Mouse (Mus musculus): ENCODE data around the gene Ints13. TPM values are rescaled to one million over a fixed set of nuclear protein-coding genes. Genes with fewer than 3 reads are reported as not detected.
"Not testable (repeated sequence)": the region's sequence is repeated elsewhere in the genome, so short reads cannot be mapped to it uniquely, and the experiment has no call there.

Gene Ints13
- total RNA-seq, 1 experiment: 69.2 TPM

- in situ Hi-C loops (cut with MboI; ENCODE audit: low sequenced_read_pairs in 2 of 2, unreplicated experiment in 2 of 2): no loop called here
- H3K27ac ChIP-seq (ENCODE audit: insufficient read depth, low read depth, low read length, poor library complexity, severe bottlenecking): no peak overlapping the region
- H3K4me3 ChIP-seq (ENCODE audit: insufficient read depth in 1 of 2, low read depth in 1 of 2, low read length in 2 of 2, poor library complexity in 1 of 2, severe bottlenecking in 1 of 2): no peak overlapping the region
- no peaks in the 10 kb centered on the region for H3K9me3 ChIP-seq (ENCODE audit: control insufficient read depth, insufficient read depth, low read depth, low read length)
- H3K36me3 ChIP-seq (ENCODE audit: control insufficient read depth, insufficient read depth, low read length, poor library complexity, severe bottlenecking): no peaks in the 10 kb centered on the region
- H3K4me1 ChIP-seq (ENCODE audit: control insufficient read depth in 2 of 2, insufficient read depth in 2 of 2, low read length in 2 of 2, poor library complexity in 1 of 2): peaks cover 0 to 1% of the 10 kb centered on the region in 2 experiments; a peak in 1 of 4 replicates
- TF ChIP-seq HCFC1 (IDR thresholded peaks at IDR 0.05; ENCODE audit: borderline replicate concordance, insufficient read depth, low read length): no peak
- no peak for TF ChIP-seq ZNF384 (IDR thresholded peaks at IDR 0.05; ENCODE audit: low read depth, low read length)
- TF ChIP-seq MAFK (IDR thresholded peaks at IDR 0.05; ENCODE audit: insufficient read depth, low read depth, low read length): no peak
- no peak for TF ChIP-seq ZC3H11A (IDR thresholded peaks at IDR 0.05; ENCODE audit: borderline replicate concordance, low read depth, low read length)
- TF ChIP-seq CHD2 (IDR thresholded peaks at IDR 0.05; ENCODE audit: low read depth, low read length): no peak
- no peak for DNase-seq (ENCODE audit: low read depth, low spot score)
- no peak overlapping the region for H3K9ac ChIP-seq (ENCODE audit: insufficient read depth, low read depth, low read length, poor library complexity, severe bottlenecking)
These were observed 5.6 kb downstream of the Ints13 start for GRCm38 (mm10) chr6:146572073-146572472.

- H3K36me3 ChIP-seq (ENCODE audit: control insufficient read depth, insufficient read depth, low read length, poor library complexity, severe bottlenecking); H3K4me1 ChIP-seq (ENCODE audit: control insufficient read depth in 2 of 2, insufficient read depth in 2 of 2, low read length in 2 of 2, poor library complexity in 1 of 2); in situ Hi-C loops (cut with MboI; ENCODE audit: low sequenced_read_pairs in 2 of 2, unreplicated experiment in 2 of 2); H3K9ac ChIP-seq (ENCODE audit: insufficient read depth, low read depth, low read length, poor library complexity, severe bottlenecking); H3K27ac ChIP-seq (ENCODE audit: insufficient read depth, low read depth, low read length, poor library complexity, severe bottlenecking); H3K4me3 ChIP-seq (ENCODE audit: insufficient read depth in 1 of 2, low read depth in 1 of 2, low read length in 2 of 2, poor library complexity in 1 of 2, severe bottlenecking in 1 of 2); H3K9me3 ChIP-seq (ENCODE audit: control insufficient read depth, insufficient read depth, low read depth, low read length); DNase-seq (ENCODE audit: low read depth, low spot score): not testable (repeated sequence)
These were observed 15.2 kb downstream of the Ints13 start for GRCm38 (mm10) chr6:146562461-146562860.

GRCm38 (mm10) chr6:146551326-146551725 lies 26.3 kb downstream of the Ints13 start:
- H3K27ac ChIP-seq (ENCODE audit: insufficient read depth, low read depth, low read length, poor library complexity, severe bottlenecking): no peak overlapping the region
- TF ChIP-seq ZNF384 (IDR thresholded peaks at IDR 0.05; ENCODE audit: low read depth, low read length) (no peak), HCFC1 (IDR thresholded peaks at IDR 0.05; ENCODE audit: borderline replicate concordance, insufficient read depth, low read length) (no peak), MAFK (IDR thresholded peaks at IDR 0.05; ENCODE audit: insufficient read depth, low read depth, low read length) (no peak), ZC3H11A (IDR thresholded peaks at IDR 0.05; ENCODE audit: borderline replicate concordance, low read depth, low read length) (no peak), CHD2 (IDR thresholded peaks at IDR 0.05; ENCODE audit: low read depth, low read length) (no peak)
- no peaks in the 10 kb centered on the region for H3K9me3 ChIP-seq (ENCODE audit: control insufficient read depth, insufficient read depth, low read depth, low read length)
- peaks cover 16% of the 10 kb centered on the region for H3K36me3 ChIP-seq (ENCODE audit: control insufficient read depth, insufficient read depth, low read length, poor library complexity, severe bottlenecking)
- H3K9ac ChIP-seq (ENCODE audit: insufficient read depth, low read depth, low read length, poor library complexity, severe bottlenecking): no peak overlapping the region
- in situ Hi-C loops (cut with MboI; ENCODE audit: low sequenced_read_pairs in 2 of 2, unreplicated experiment in 2 of 2): no loop called here
- H3K4me1 ChIP-seq (ENCODE audit: control insufficient read depth in 2 of 2, insufficient read depth in 2 of 2, low read length in 2 of 2, poor library complexity in 1 of 2): no peaks in the 10 kb centered on the region
- DNase-seq (ENCODE audit: low read depth, low spot score): no peak
- no peak overlapping the region for H3K4me3 ChIP-seq (ENCODE audit: insufficient read depth in 1 of 2, low read depth in 1 of 2, low read length in 2 of 2, poor library complexity in 1 of 2, severe bottlenecking in 1 of 2)

- H3K9ac ChIP-seq (ENCODE audit: insufficient read depth, low read depth, low read length, poor library complexity, severe bottlenecking): no peak overlapping the region
- no peak for TF ChIP-seq ZNF384 (IDR thresholded peaks at IDR 0.05; ENCODE audit: low read depth, low read length)
- no peak for TF ChIP-seq ZC3H11A (IDR thresholded peaks at IDR 0.05; ENCODE audit: borderline replicate concordance, low read depth, low read length)
- no peak for TF ChIP-seq HCFC1 (IDR thresholded peaks at IDR 0.05; ENCODE audit: borderline replicate concordance, insufficient read depth, low read length)
- no peaks in the 10 kb centered on the region for H3K9me3 ChIP-seq (ENCODE audit: control insufficient read depth, insufficient read depth, low read depth, low read length)
- no peak for DNase-seq (ENCODE audit: low read depth, low spot score)
- H3K27ac ChIP-seq (ENCODE audit: insufficient read depth, low read depth, low read length, poor library complexity, severe bottlenecking): no peak overlapping the region
- in situ Hi-C loops (cut with MboI; ENCODE audit: low sequenced_read_pairs in 2 of 2, unreplicated experiment in 2 of 2): no loop called here
- peaks cover 12% of the 10 kb centered on the region for H3K36me3 ChIP-seq (ENCODE audit: control insufficient read depth, insufficient read depth, low read length, poor library complexity, severe bottlenecking)
- no peak overlapping the region for H3K4me3 ChIP-seq (ENCODE audit: insufficient read depth in 1 of 2, low read depth in 1 of 2, low read length in 2 of 2, poor library complexity in 1 of 2, severe bottlenecking in 1 of 2)
- H3K4me1 ChIP-seq (ENCODE audit: control insufficient read depth in 2 of 2, insufficient read depth in 2 of 2, low read length in 2 of 2, poor library complexity in 1 of 2): no peaks in the 10 kb centered on the region
These were observed 27.2 kb downstream of the Ints13 start for GRCm38 (mm10) chr6:146550421-146550820.

GRCm38 (mm10) chr6:146545289-146545865 lies 32.3 kb downstream of the Ints13 start:
- DNase-seq (ENCODE audit: low read depth, low spot score): no peak
- in situ Hi-C loops (cut with MboI; ENCODE audit: low sequenced_read_pairs in 2 of 2, unreplicated experiment in 2 of 2): no loop called here
- no peak overlapping the region for H3K4me3 ChIP-seq (ENCODE audit: insufficient read depth in 1 of 2, low read depth in 1 of 2, low read length in 2 of 2, poor library complexity in 1 of 2, severe bottlenecking in 1 of 2)
- no peaks in the 10 kb centered on the region for H3K4me1 ChIP-seq (ENCODE audit: control insufficient read depth in 2 of 2, insufficient read depth in 2 of 2, low read length in 2 of 2, poor library complexity in 1 of 2)
- no peaks in the 10 kb centered on the region for H3K9me3 ChIP-seq (ENCODE audit: control insufficient read depth, insufficient read depth, low read depth, low read length)
- H3K36me3 ChIP-seq (ENCODE audit: control insufficient read depth, insufficient read depth, low read length, poor library complexity, severe bottlenecking): no peaks in the 10 kb centered on the region; the same call in 1 of the 2 replicates
- H3K27ac ChIP-seq (ENCODE audit: insufficient read depth, low read depth, low read length, poor library complexity, severe bottlenecking): no peak overlapping the region
- TF ChIP-seq HCFC1 (IDR thresholded peaks at IDR 0.05; ENCODE audit: borderline replicate concordance, insufficient read depth, low read length): no peak
- no peak for TF ChIP-seq CHD2 (IDR thresholded peaks at IDR 0.05; ENCODE audit: low read depth, low read length)
- TF ChIP-seq MAFK (IDR thresholded peaks at IDR 0.05; ENCODE audit: insufficient read depth, low read depth, low read length): no peak
- TF ChIP-seq ZC3H11A (IDR thresholded peaks at IDR 0.05; ENCODE audit: borderline replicate concordance, low read depth, low read length): no peak
- no peak for TF ChIP-seq ZNF384 (IDR thresholded peaks at IDR 0.05; ENCODE audit: low read depth, low read length)
- no peak overlapping the region for H3K9ac ChIP-seq (ENCODE audit: insufficient read depth, low read depth, low read length, poor library complexity, severe bottlenecking)
